Mouse (Mus musculus) liver, postnatal 0 days (tissue): ENCODE measurements at regions not wholly inside any gene's neighbourhood (a gene's known extent, or its start where the extent isn't known, plus 50 kb on each side); places are given as distances from the start of the nearest gene placed in this dataset.

Source experiments
- ATAC-seq: fragments of 200-750 bp; cut with Nextera tagmentation; 2 replicates; pipeline ENCODE4 v1.8.0; 2017; ENCODE audit warnings: mild to moderate bottlenecking, moderate library complexity
- DNase-seq: peaks from one replicate; pipeline ENCODE4 v3.0.0-alpha.2; 2016
- H3K27ac ChIP-seq: fragments of 300-500 bp; sonication (generic); 2 replicates; pipeline ENCODE4 v1.5.1; 2014; ENCODE audit warnings: antibody characterized with exemption, moderate library complexity, mild to moderate bottlenecking, low read depth
- H3K27me3 ChIP-seq: fragments of 300-500 bp; sonication (generic); 2 replicates; pipeline ENCODE4 v1.6.1; 2014; ENCODE audit warnings: low read length, control low read depth, mixed read lengths; ENCODE audit not compliant: insufficient read depth
- H3K36me3 ChIP-seq: fragments of 300-500 bp; sonication (generic); replicated peaks from 2 replicates; pipeline ENCODE4 v1.6.1; 2014; ENCODE audit warnings: mild to moderate bottlenecking, control low read depth, low read length, moderate library complexity, mixed read lengths; ENCODE audit not compliant: insufficient read depth
- H3K4me1 ChIP-seq: fragments of 300-500 bp; sonication (generic); 2 replicates; pipeline ENCODE4 v1.6.1; 2014; ENCODE audit warnings: antibody characterized with exemption, mild to moderate bottlenecking, control low read depth; ENCODE audit not compliant: insufficient read depth
- H3K4me2 ChIP-seq: fragments of 300-500 bp; sonication (generic); 2 replicates; pipeline ENCODE4 v1.6.1; 2014; ENCODE audit warnings: low read depth, mild to moderate bottlenecking, low read length, moderate library complexity, mixed read lengths
- H3K4me3 ChIP-seq: fragments of 300-500 bp; sonication (generic); 2 replicates; pipeline ENCODE4 v1.5.1; 2014; ENCODE audit warnings: low read depth, low read length
- H3K9ac ChIP-seq: fragments of 300-500 bp; sonication (generic); replicated peaks from 2 replicates; pipeline ENCODE4 v1.6.1; 2014; ENCODE audit warnings: mild to moderate bottlenecking, moderate library complexity
- H3K9me3 ChIP-seq: fragments of 300-500 bp; sonication (generic); 2 replicates; pipeline ENCODE4 v1.6.1; 2016; ENCODE audit warnings: mild to moderate bottlenecking, control low read depth, low read length, mixed read lengths
- CTCF ChIP-seq: sonication (generic); IDR thresholded peaks from 2 replicates; pipeline ENCODE4 v1.5.1; 2016; ENCODE audit warnings: antibody characterized with exemption, low read depth
- EP300 ChIP-seq: IDR thresholded peaks from 2 replicates; pipeline ENCODE4 v1.6.1; 2016; ENCODE audit warnings: antibody characterized with exemption, low read depth, mild to moderate bottlenecking
- WGBS: fragments of 180-500 bp; shearing (Covaris S2); extraction: QIAGEN DNeasy Blood & Tissue Kit; methylation state at CpG from one replicate; pipeline ENCODE4 v1.1.7; 2014; ENCODE audit not compliant: insufficient replicate concordance; 5-methylcytosine and 5-hydroxymethylcytosine counted together

DNA sequence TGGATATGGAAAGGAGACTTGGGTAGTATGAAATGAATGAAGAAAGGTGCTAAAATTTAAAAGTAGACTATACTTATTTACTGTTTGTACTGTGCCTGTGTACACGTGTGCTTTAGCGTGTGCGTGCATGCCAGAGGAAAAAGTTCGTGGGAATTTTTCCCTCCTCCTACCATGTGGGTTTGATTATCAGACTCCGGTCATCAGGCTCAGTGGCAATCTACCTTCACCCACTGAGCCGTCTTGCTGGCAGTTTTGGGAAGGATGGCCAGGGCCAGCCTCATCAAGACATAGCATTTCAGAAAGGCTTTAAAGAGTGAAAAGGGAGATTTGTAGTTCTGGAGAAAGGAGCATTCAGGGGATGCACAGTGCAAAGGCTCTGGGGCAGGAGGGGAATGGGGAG, 87.0 kb upstream of the Tpm1 start:
- no peaks in the 10 kb centered on the region for H3K27me3 ChIP-seq
- no peaks in the 10 kb centered on the region for H3K36me3 ChIP-seq
- peaks cover 3% of the 10 kb centered on the region; the same call in 1 of the 2 replicates for H3K4me1 ChIP-seq
- 79% methylated on average over 6 of the region's 6 CpGs for WGBS
- no peak overlapping the region for H3K27ac ChIP-seq
- no peaks in the 10 kb centered on the region for H3K9me3 ChIP-seq
- H3K4me3 ChIP-seq, result no peak overlapping the region
- no peak for ATAC-seq
- DNase-seq, result no peak
- TF ChIP-seq EP300, result no peak
- no peak for TF ChIP-seq CTCF
- H3K4me2 ChIP-seq, result no peak overlapping the region
- H3K9ac ChIP-seq, result no peak overlapping the region

DNA sequence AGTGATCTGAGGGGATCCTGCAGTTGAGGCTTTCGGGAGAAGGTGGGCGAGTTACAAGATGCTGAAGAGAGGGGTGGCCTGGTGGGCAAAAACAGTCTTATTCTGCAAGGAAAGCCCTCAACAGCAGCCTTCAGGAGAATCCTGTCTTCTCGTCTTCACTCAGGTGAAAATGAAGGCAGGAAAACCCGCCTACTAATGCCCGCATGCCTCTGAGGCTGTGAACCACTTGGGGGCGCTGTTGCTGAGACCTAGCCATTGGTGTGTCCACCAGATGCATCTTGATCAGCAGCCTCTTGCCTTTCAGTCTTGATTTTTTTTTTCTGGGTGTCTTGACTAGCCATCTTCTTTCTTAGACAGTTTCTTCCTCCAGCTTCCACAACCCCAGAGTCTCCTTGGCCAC, 85.2 kb upstream of the Tpm1 start:
- Histone ChIP-seq H3K9me3 (no peaks in the 10 kb centered on the region), H3K27me3 (no peaks in the 10 kb centered on the region), H3K9ac (no peak overlapping the region), H3K4me1 (peaks cover 3% of the 10 kb centered on the region; the same call in 1 of the 2 replicates), H3K4me2 (no peak overlapping the region), H3K4me3 (no peak overlapping the region), H3K27ac (no peak overlapping the region), H3K36me3 (no peaks in the 10 kb centered on the region)
- no peak for ATAC-seq
- TF ChIP-seq EP300, result no peak
- TF ChIP-seq CTCF, result peak; percentile 32
- WGBS, result 64% methylated on average over 6 of the region's 6 CpGs
- no peak for DNase-seq

DNA sequence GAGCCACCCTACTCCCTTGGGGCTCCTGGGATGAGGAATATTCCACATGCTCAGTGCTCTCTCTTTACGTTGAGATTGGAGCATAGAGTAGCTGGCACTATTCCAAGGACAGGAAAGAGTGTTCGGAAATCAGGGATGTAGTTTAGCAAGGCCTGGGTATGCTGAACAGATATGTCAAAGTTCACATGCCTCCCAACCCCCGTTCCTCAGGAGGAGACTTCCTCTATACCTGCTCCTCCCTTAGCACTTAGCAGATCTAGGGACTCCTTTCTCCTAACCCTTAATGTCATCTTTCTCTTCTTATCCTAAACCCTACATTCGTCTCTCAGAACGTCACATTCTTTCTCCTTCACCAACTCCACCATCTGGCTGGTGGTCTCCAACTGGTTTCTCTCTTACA, 83.2 kb upstream of the Tpm1 start:
- H3K9ac ChIP-seq, result no peak overlapping the region
- H3K4me1 ChIP-seq, result peaks cover under 1% of the 10 kb centered on the region; the same call in 1 of the 2 replicates
- ATAC-seq (no peak), DNase-seq (no peak)
- no peaks in the 10 kb centered on the region for H3K9me3 ChIP-seq
- H3K4me2 ChIP-seq, result no peak overlapping the region
- no peak overlapping the region for H3K4me3 ChIP-seq
- no peak overlapping the region for H3K27ac ChIP-seq
- H3K36me3 ChIP-seq, result no peaks in the 10 kb centered on the region
- WGBS, result 54% methylated on average over 5 of the region's 5 CpGs
- TF ChIP-seq CTCF, result no peak
- TF ChIP-seq EP300, result no peak
- no peaks in the 10 kb centered on the region for H3K27me3 ChIP-seq

DNA sequence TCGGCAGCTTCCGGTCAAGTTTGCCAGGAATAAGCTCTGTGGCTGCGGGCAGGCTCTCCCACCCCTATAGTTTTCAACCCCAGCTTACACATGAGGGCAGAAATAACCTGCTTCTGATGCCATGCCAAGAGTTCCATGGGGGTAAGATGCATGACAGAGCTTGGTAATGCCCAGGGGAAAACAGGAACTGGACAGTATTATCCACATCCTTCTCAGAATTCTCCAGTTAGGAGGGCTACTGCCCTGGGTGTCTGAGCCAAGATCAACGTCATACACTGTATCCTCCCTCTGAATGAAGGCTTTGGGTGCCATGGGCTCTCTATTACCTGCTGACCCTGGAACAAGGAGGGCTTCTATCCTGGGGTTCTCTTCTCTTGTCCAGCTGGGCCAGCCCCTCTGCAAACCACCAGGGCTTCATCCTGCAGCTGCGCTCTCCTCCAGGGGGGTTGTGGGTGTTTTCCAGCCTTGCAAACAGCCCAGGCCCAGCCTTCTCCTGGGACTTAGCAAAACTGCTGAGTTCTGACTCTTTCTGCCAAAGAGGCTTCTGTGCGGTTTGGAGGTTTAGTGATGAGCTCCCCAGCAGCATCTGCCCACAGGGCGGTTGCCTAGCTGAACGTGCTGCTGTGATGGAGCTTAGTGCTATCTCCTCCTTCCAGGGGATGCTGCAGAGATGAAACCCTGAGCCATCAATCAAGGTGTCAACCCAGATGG, 81.7 kb upstream of the Tpm1 start:
- no peaks in the 10 kb centered on the region for H3K9me3 ChIP-seq
- H3K9ac ChIP-seq, result no peak overlapping the region
- H3K27me3 ChIP-seq, result no peaks in the 10 kb centered on the region
- 67% methylated on average over 8 of the region's 8 CpGs for WGBS
- H3K4me2 ChIP-seq, result no peak overlapping the region
- TF ChIP-seq EP300, result no peak
- TF ChIP-seq CTCF, result no peak
- no peaks in the 10 kb centered on the region for H3K36me3 ChIP-seq
- no peak for ATAC-seq
- DNase-seq, result no peak
- H3K27ac ChIP-seq, result no peak overlapping the region
- H3K4me3 ChIP-seq, result no peak overlapping the region
- no peaks in the 10 kb centered on the region for H3K4me1 ChIP-seq

DNA sequence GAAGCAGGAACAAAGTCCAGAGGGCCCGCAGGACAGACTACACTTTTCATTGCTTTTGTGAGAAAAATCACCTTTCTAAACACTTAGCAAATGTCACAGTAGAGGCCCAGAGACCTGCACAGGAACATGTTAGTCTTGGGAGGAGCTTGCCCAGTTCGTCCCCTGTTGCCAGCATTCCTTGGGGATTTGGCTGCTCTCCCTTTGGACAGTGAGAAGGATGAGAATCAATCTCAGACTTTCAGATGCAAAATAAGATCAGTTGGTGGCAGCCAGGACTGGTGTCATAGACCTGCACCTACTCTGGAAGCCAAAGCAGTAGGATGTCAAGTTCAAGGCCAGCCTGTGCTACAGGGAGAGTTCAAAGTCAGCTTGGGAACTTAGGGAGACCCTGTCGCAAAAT, 80.7 kb upstream of the Tpm1 start:
- TF ChIP-seq CTCF (no peak), EP300 (no peak)
- H3K9ac ChIP-seq, result no peak overlapping the region
- H3K4me2 ChIP-seq, result no peak overlapping the region
- DNase-seq (no peak), ATAC-seq (no peak)
- no peaks in the 10 kb centered on the region for H3K36me3 ChIP-seq
- no peaks in the 10 kb centered on the region for H3K9me3 ChIP-seq
- no peak overlapping the region for H3K4me3 ChIP-seq
- no peaks in the 10 kb centered on the region for H3K4me1 ChIP-seq
- 70% methylated on average over 3 of the region's 3 CpGs for WGBS
- no peak overlapping the region for H3K27ac ChIP-seq
- H3K27me3 ChIP-seq, result no peaks in the 10 kb centered on the region

DNA sequence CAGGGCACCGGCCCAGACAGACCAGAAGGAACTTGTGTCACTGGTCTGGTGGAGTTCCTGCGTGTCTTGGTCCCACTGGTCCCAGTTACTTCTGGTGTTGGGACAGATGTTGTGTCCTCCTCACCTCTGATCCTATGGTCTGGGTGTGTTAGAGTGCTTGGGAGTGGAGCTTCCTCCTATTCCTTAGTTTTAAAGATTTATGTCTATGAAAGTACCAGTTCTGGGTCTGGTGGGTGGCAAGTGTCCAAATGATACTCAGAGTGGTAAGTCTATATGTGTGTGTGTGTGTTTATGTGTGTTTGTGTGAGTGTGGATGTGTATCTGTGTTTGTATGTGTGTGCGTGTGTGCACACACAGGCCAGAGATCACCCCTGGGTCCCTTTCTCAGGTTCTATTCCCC, 79.9 kb upstream of the Tpm1 start:
- no peaks in the 10 kb centered on the region for H3K36me3 ChIP-seq
- TF ChIP-seq EP300 (no peak), CTCF (no peak)
- DNase-seq (no peak), ATAC-seq (no peak)
- H3K27ac ChIP-seq, result no peak overlapping the region
- H3K4me2 ChIP-seq, result no peak overlapping the region
- WGBS, result 80% methylated on average over 3 of the region's 3 CpGs
- H3K4me3 ChIP-seq, result no peak overlapping the region
- no peaks in the 10 kb centered on the region for H3K4me1 ChIP-seq
- H3K9ac ChIP-seq, result no peak overlapping the region
- H3K27me3 ChIP-seq, result no peaks in the 10 kb centered on the region
- no peaks in the 10 kb centered on the region for H3K9me3 ChIP-seq

DNA sequence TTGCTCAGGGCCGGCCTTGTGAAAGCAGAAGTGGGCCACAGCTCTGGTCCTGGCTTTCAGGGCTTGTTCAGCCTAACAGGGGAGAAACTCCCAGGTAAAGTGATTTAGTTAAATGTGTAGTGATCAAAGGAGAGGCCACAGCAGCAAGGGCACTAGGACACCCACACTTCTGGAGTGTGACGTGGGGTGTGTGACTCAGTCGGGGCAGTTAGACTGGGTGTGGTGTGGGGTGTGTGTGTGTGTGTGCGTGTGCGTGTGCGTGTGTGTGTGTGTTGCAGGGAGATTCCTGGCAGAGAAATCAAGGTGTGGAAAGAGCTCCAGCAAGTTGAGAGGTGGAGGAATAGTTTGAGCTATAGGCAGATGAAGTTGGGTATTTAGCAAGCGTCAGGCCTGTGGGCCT, 72.5 kb upstream of the Tpm1 start:
- H3K9me3 ChIP-seq, result no peaks in the 10 kb centered on the region
- WGBS, result 84% methylated on average over 7 of the region's 7 CpGs
- H3K27ac ChIP-seq, result no peak overlapping the region
- H3K4me3 ChIP-seq, result no peak overlapping the region
- no peak for DNase-seq
- no peaks in the 10 kb centered on the region for H3K4me1 ChIP-seq
- H3K4me2 ChIP-seq, result no peak overlapping the region
- H3K27me3 ChIP-seq, result no peaks in the 10 kb centered on the region
- H3K9ac ChIP-seq, result no peak overlapping the region
- TF ChIP-seq CTCF (no peak), EP300 (no peak)
- H3K36me3 ChIP-seq, result no peaks in the 10 kb centered on the region
- no peak for ATAC-seq
